Mouse (Mus musculus) erythroblast, embryonic 14.5 days (primary cell): ENCODE data around the gene Snrk. TPM values are rescaled to one million over a fixed set of nuclear protein-coding genes. Genes with fewer than 3 reads are reported as not detected.

ENCODE experiments used
- H3K27me3 ChIP-seq: 2 replicates; pipeline ENCODE4 v1.6.1; 2012; ENCODE audit warnings: inconsistent platforms; ENCODE audit not compliant: control insufficient read depth
- H3K36me3 ChIP-seq: 2 replicates; pipeline ENCODE4 v1.6.1; 2012; ENCODE audit warnings: mild to moderate bottlenecking, inconsistent platforms; ENCODE audit not compliant: control insufficient read depth
- H3K4me1 ChIP-seq: 2 replicates; pipeline ENCODE4 v1.6.1; 2012; ENCODE audit warnings: inconsistent platforms; ENCODE audit not compliant: control insufficient read depth
- H3K4me3 ChIP-seq: replicated peaks from 2 replicates; pipeline ENCODE3; 2012; ENCODE audit warnings: moderate library complexity, mild to moderate bottlenecking, inconsistent platforms
- H3K9me3 ChIP-seq: 2 replicates; pipeline ENCODE4 v1.6.1; 2012; ENCODE audit warnings: low read length, inconsistent platforms, mixed read lengths; ENCODE audit not compliant: control insufficient read depth
- GATA1 ChIP-seq: IDR thresholded peaks from 2 replicates; pipeline ENCODE4 v1.6.1; 2012; ENCODE audit warnings: low read length, inconsistent platforms, mixed read lengths
- TAL1 ChIP-seq: IDR thresholded peaks from 3 replicates; pipeline ENCODE4 v1.6.1; 2012; ENCODE audit warnings: low read length, inconsistent platforms, mixed read lengths
- polyA plus RNA-seq: library from polyadenylated mRNA; stranded (reverse); fragments of >175 nt; gene quantifications from 2 replicates; pipeline ENCODE4 v1.2.3, GENCODE M21; 2012

Gene Snrk
- polyA plus RNA-seq, 1 experiment: 0.81 TPM

- Histone ChIP-seq H3K4me1 (no peaks in the 10 kb centered on the region), H3K27me3 (no peaks in the 10 kb centered on the region), H3K4me3 (no peak overlapping the region), H3K9me3 (no peaks in the 10 kb centered on the region), H3K36me3 (no peaks in the 10 kb centered on the region)
- TF ChIP-seq TAL1 (no peak), GATA1 (no peak)
These were observed 67.3 kb downstream of the Snrk start for GRCm38 (mm10) chr9:122184329-122184728.

- Histone ChIP-seq H3K4me1 (no peaks in the 10 kb centered on the region), H3K9me3 (no peaks in the 10 kb centered on the region), H3K27me3 (no peaks in the 10 kb centered on the region), H3K36me3 (no peaks in the 10 kb centered on the region), H3K4me3 (no peak overlapping the region)
- TF ChIP-seq GATA1: no peak
- no peak for TF ChIP-seq TAL1
These were observed 68.0 kb downstream of the Snrk start for GRCm38 (mm10) chr9:122185061-122185460.

- no peaks in the 10 kb centered on the region for H3K9me3 ChIP-seq
- TF ChIP-seq GATA1 (no peak), TAL1 (no peak)
- H3K4me3 ChIP-seq: no peak overlapping the region
- no peaks in the 10 kb centered on the region for H3K36me3 ChIP-seq
- no peaks in the 10 kb centered on the region for H3K27me3 ChIP-seq
- no peaks in the 10 kb centered on the region for H3K4me1 ChIP-seq
These were observed 68.9 kb downstream of the Snrk start for GRCm38 (mm10) chr9:122185953-122186352.

DNA sequence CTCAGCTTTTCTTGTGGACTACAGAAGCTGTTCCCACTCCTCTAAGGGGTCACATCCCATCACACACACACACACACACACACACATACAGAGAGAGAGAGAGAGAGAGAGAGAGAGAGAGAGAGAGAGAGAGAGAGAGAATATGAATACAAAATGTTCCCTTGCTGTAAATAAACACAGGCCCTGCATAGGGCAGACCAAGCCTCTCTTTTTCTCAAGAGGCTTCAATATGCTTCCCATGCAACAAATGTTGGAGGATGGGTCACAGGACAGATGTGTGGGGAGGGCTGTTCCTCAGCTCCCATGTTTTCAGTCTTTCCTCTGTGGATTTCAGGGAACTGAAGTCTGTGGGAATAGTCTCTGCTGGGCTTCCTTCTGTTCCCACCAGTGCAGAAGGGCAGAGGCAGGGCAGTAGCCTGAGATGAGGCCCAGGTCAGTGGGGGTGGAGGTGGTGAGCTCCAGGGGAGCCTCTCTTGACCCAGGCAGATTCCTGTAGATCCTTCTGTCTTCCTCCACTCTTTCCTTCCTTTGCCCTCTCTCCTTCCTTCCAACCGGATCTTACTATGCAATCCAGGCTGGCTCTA lies 69.7 kb downstream of the Snrk start:
- Histone ChIP-seq H3K9me3 (no peaks in the 10 kb centered on the region), H3K36me3 (no peaks in the 10 kb centered on the region), H3K4me3 (no peak overlapping the region), H3K27me3 (no peaks in the 10 kb centered on the region), H3K4me1 (no peaks in the 10 kb centered on the region)
- no peak for TF ChIP-seq GATA1
- TF ChIP-seq TAL1: no peak

DNA sequence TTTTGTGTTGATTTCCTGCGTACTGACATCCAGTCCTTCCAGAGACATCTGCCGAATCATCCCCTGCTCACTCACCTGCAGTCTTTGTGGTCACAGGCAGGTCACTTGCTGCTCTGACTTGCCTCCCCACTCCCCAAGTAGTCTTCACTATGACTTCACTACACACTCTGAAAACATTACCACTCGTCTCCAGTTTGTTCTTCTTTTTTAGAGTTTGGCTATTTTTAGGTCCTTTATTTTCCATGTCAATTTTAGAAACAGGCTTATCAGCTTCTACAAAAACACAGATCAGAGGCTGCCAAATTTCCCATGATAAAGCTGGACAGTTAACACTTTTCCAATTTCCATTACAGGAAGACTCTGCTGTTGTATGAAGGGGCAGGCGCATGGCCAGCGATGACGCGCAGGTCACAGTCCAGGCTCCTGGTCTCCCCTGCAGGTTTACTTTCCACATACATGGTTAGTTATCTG lies 70.4 kb downstream of the Snrk start:
- no peaks in the 10 kb centered on the region for H3K4me1 ChIP-seq
- H3K4me3 ChIP-seq: no peak overlapping the region
- TF ChIP-seq TAL1: no peak
- no peak for TF ChIP-seq GATA1
- H3K27me3 ChIP-seq: no peaks in the 10 kb centered on the region
- H3K9me3 ChIP-seq: no peaks in the 10 kb centered on the region
- no peaks in the 10 kb centered on the region for H3K36me3 ChIP-seq

DNA sequence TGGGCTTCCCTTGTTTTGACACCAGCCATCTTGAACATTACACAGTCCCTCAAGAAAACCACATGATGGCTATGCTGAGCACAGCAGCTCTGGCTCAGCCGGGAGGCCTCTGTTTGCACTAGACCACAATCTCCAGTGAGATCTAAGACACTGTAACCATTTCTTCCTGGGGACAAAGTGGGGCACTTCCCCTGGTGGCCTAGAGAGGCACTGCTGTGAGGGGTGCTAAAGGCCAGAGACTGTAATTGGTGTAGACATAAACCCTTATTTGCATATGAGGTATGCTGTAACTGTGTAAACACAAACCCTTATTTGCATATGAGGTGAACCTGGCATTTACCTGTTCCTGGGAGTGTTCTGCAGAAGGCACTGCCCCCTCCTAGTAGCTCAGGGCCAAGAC lies 71.7 kb downstream of the Snrk start:
- H3K4me3 ChIP-seq: no peak overlapping the region
- no peaks in the 10 kb centered on the region for H3K36me3 ChIP-seq
- no peaks in the 10 kb centered on the region for H3K9me3 ChIP-seq
- H3K27me3 ChIP-seq: no peaks in the 10 kb centered on the region
- no peak for TF ChIP-seq GATA1
- TF ChIP-seq TAL1: no peak
- no peaks in the 10 kb centered on the region for H3K4me1 ChIP-seq

DNA sequence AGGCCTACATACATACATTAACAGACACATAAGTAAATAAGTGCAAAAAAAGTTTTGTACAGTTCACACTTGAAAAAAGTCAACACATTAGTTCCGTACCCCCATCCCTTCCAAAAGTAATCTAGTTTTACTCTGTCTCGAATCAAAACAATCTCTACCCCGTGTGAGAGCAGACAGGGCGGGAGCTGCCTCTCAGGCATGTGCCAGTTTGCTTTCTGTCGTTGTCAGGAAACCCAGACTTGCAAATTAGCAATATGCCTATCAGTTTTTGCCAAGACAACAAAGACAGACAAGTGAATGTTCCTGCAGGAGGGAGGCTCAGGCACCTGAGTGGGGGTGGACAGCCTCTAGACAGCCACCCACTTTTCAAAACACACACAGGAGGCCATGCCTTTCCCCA lies 76.3 kb downstream of the Snrk start:
- no peaks in the 10 kb centered on the region for H3K4me1 ChIP-seq

DNA sequence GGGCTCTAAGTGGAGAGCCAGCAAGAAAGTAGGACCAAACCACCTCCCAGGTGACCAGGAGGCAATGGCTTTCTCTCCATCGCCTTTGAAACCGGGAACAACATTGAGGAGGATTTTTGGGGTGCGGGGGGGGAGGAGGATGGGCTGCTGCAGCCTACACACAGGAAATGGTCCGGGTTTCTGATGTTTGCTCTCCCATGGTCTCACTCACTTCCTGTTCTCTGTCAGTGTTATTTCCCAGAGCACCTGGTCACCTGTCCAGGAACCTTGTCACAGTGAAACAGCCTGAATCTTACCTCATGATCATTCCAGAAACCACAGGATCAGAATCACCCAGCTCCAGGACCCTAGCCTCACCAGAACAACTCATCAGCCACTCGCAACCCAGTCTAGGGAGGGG lies 76.8 kb downstream of the Snrk start:
- Histone ChIP-seq H3K36me3 (no peaks in the 10 kb centered on the region), H3K9me3 (no peaks in the 10 kb centered on the region), H3K4me1 (no peaks in the 10 kb centered on the region), H3K4me3 (no peak overlapping the region), H3K27me3 (no peaks in the 10 kb centered on the region)
- TF ChIP-seq TAL1 (no peak), GATA1 (no peak)

More for the DNA sequence above, 76.3 kb downstream of the Snrk start:
- H3K9me3 ChIP-seq: no peaks in the 10 kb centered on the region
- H3K36me3 ChIP-seq: no peaks in the 10 kb centered on the region
- H3K4me3 ChIP-seq: no peak overlapping the region
- no peaks in the 10 kb centered on the region for H3K27me3 ChIP-seq
- TF ChIP-seq TAL1: no peak
- TF ChIP-seq GATA1: no peak

- Histone ChIP-seq H3K9me3 (no peaks in the 10 kb centered on the region), H3K27me3 (no peaks in the 10 kb centered on the region), H3K4me1 (no peaks in the 10 kb centered on the region), H3K36me3 (no peaks in the 10 kb centered on the region), H3K4me3 (no peak overlapping the region)
- TF ChIP-seq TAL1: no peak
- TF ChIP-seq GATA1: no peak
These were observed 78.1 kb downstream of the Snrk start for GRCm38 (mm10) chr9:122195042-122195682.
